Mouse (Mus musculus) v-Abl transformed pro-B cells (cell line): ENCODE data around the gene Gm49776.

Experiments used
- in situ Hi-C, 2 experiments: fragments of 400-800 bp; cut with MboI; formaldehyde crosslinking; loops; one replicate each; pipeline ENCODE4 v1.15.1; 2025; ENCODE audit not compliant: unreplicated experiment in 2 of 2

The Gm49776 gene

GRCm38 (mm10) chr16:18235389-18236065 lies 22.6 kb downstream of the Gm49776 start:
- in situ Hi-C loops, result no loop called here

GRCm38 (mm10) chr16:18234671-18235388 lies 23.3 kb downstream of the Gm49776 start, which contains the start of gene Zdhhc8:
Gene Zdhhc8, minus strand, starts transcription at chr16:18235136.
- in situ Hi-C loops, result no loop called here

- in situ Hi-C loops, result no loop called here
Measured at GRCm38 (mm10) chr16:18233919-18234670, 24.0 kb downstream of the Gm49776 start.

- in situ Hi-C loops, result no loop called here
Measured at GRCm38 (mm10) chr16:18233451-18233850, 24.7 kb downstream of the Gm49776 start.

- in situ Hi-C loops, result no loop called here
Measured at GRCm38 (mm10) chr16:18231451-18231850, 26.7 kb downstream of the Gm49776 start.

- in situ Hi-C loops, result no loop called here
Measured at GRCm38 (mm10) chr16:18231047-18231446, 27.1 kb downstream of the Gm49776 start.

- in situ Hi-C loops, result no loop called here
Measured at GRCm38 (mm10) chr16:18230617-18231016, 27.5 kb downstream of the Gm49776 start.

- in situ Hi-C loops, result no loop called here
Measured at GRCm38 (mm10) chr16:18229622-18230021, 28.5 kb downstream of the Gm49776 start.

GRCm38 (mm10) chr16:18228856-18229255 lies 29.3 kb downstream of the Gm49776 start:
- in situ Hi-C loops, result no loop called here

- in situ Hi-C loops, result no loop called here
Measured at GRCm38 (mm10) chr16:18227897-18228422, 30.2 kb downstream of the Gm49776 start.

GRCm38 (mm10) chr16:18227187-18227586 lies 30.9 kb downstream of the Gm49776 start:
- in situ Hi-C loops, result no loop called here

GRCm38 (mm10) chr16:18222188-18222587 lies 35.9 kb downstream of the Gm49776 start:
- in situ Hi-C loops, result no loop called here

GRCm38 (mm10) chr16:18221543-18221898 lies 36.6 kb downstream of the Gm49776 start:
- in situ Hi-C loops, result no loop called here

- in situ Hi-C loops, result no loop called here
Measured at GRCm38 (mm10) chr16:18220856-18221542, 37.1 kb downstream of the Gm49776 start.

GRCm38 (mm10) chr16:18220001-18220400 lies 38.1 kb downstream of the Gm49776 start:
- in situ Hi-C loops, result no loop called here

GRCm38 (mm10) chr16:18218580-18218996 lies 39.5 kb downstream of the Gm49776 start:
- in situ Hi-C loops, result loop anchor here in 1 of 2 experiments (5.0 kb wide), 1 partner anchor 44 kb away; no protein-coding TSS in a partner anchor

GRCm38 (mm10) chr16:18217579-18217978 lies 40.5 kb downstream of the Gm49776 start, which contains the start of gene Ccdc188:
Gene Ccdc188, plus strand, starts transcription at chr16:18217879.
- in situ Hi-C loops, result loop anchor here in 1 of 2 experiments (5.0 kb wide), 1 partner anchor 45 kb away; no protein-coding TSS in a partner anchor

- in situ Hi-C loops, result loop anchor here (5.0 kb wide), 7 partner anchors 38 to 163 kb away; partner anchors contain the start of gene Dgcr6 (in 2 of the 2)
Measured at GRCm38 (mm10) chr16:18214858-18215257, 43.3 kb downstream of the Gm49776 start.

GRCm38 (mm10) chr16:18213689-18214088 lies 44.4 kb downstream of the Gm49776 start:
- in situ Hi-C loops, result loop anchor here (5.0 kb wide), 6 partner anchors 36 to 161 kb away; partner anchors contain the start of gene Dgcr6 (in 2 of the 2)
